Mouse (Mus musculus) cerebellum, postnatal 4 days (tissue): Measurements from ENCODE around the gene Prss41.
"Not testable (repeated sequence)": the region's sequence is repeated elsewhere in the genome, so short reads cannot be mapped to it uniquely, and the experiment has no call there.

Experiments
- DNase-seq, 2 experiments: peaks; one replicate each; pipeline ENCODE4 v3.0.0; 2022; ENCODE audit warnings: low spot score in 2 of 2, mixed read lengths in 1 of 2

Prss41 gene

GRCm38 (mm10) chr17:23843812-23844273 lies at the start of gene Prss41, which contains the start of gene Prss32:
Gene Prss41 (minus strand): TSS chr17:23844172.
Gene Prss32 (plus strand): TSS chr17:23843855.
- DNase-seq = peak in 1 of 2 experiments; percentile 63

- DNase-seq = not testable (repeated sequence)
Observed at GRCm38 (mm10) chr17:23880576-23880975, 36.6 kb upstream of the Prss41 start, which contains the start of the genes Dcpp1 and Dcpp2. Gene Dcpp1 (plus strand): TSS chr17:23880876. Gene Dcpp2 (plus strand): TSS chr17:23880880.

GRCm38 (mm10) chr17:23877166-23877565 lies 33.2 kb upstream of the Prss41 start:
- no peak for DNase-seq

GRCm38 (mm10) chr17:23876741-23877140 lies 32.8 kb upstream of the Prss41 start:
- peak in 1 of 2 experiments; percentile 18 for DNase-seq

GRCm38 (mm10) chr17:23873884-23874856 lies 30.2 kb upstream of the Prss41 start:
- DNase-seq = peak in 1 of 2 experiments; percentile 58

- no peak for DNase-seq
Observed at GRCm38 (mm10) chr17:23868513-23868912, 24.5 kb upstream of the Prss41 start.

- no peak for DNase-seq
Observed at GRCm38 (mm10) chr17:23867756-23868155, 23.8 kb upstream of the Prss41 start, which contains the start of gene Prss21. Gene Prss21 (plus strand): TSS chr17:23868056.

- no peak for DNase-seq
Observed at GRCm38 (mm10) chr17:23862926-23863325, 19.0 kb upstream of the Prss41 start.

GRCm38 (mm10) chr17:23857913-23858312 lies 13.9 kb upstream of the Prss41 start:
- no peak for DNase-seq

GRCm38 (mm10) chr17:23857193-23857592 lies 13.2 kb upstream of the Prss41 start:
- DNase-seq = no peak

GRCm38 (mm10) chr17:23854229-23854765 lies 10.3 kb upstream of the Prss41 start:
- no peak for DNase-seq

GRCm38 (mm10) chr17:23853292-23853691 lies 9.3 kb upstream of the Prss41 start:
- peak in 1 of 2 experiments; percentile 63 for DNase-seq

GRCm38 (mm10) chr17:23850853-23851749 lies 7.1 kb upstream of the Prss41 start:
- DNase-seq = peak; percentile 51 to 84

- DNase-seq = no peak
Observed at GRCm38 (mm10) chr17:23850028-23850427, 6.1 kb upstream of the Prss41 start.

GRCm38 (mm10) chr17:23843141-23843811 lies 696 bp downstream of the Prss41 start:
- DNase-seq = no peak

GRCm38 (mm10) chr17:23841145-23841544 lies 2.8 kb downstream of the Prss41 start:
- peak in 1 of 2 experiments; percentile 67 for DNase-seq

- no peak for DNase-seq
Observed at GRCm38 (mm10) chr17:23836006-23836575, 7.9 kb downstream of the Prss41 start, which contains the start of gene Prss33. Gene Prss33 (minus strand): TSS chr17:23836056.

- no peak for DNase-seq
Observed at GRCm38 (mm10) chr17:23831201-23831600, 12.8 kb downstream of the Prss41 start.

- peak in 1 of 2 experiments; percentile 81 for DNase-seq
Observed at GRCm38 (mm10) chr17:23829064-23829619, 14.8 kb downstream of the Prss41 start, which contains the start of gene Elob. Gene Elob (minus strand): TSS chr17:23829136.
